Mouse (Mus musculus): ENCODE data around the gene Ss18l2. TPM values are rescaled to one million over a fixed set of nuclear protein-coding genes. Genes with fewer than 3 reads are reported as not detected.
A peak's percentile ranks its signal among the peaks of the same experiment; 100 is the strongest.

Gene Ss18l2
- 25.7 and 67.5 TPM in 2 replicates for total RNA-seq (2014; fragmentation: Nextera tagmentation)
- 44.9 and 59.5 TPM in 2 replicates for total RNA-seq (2017)

DNA sequence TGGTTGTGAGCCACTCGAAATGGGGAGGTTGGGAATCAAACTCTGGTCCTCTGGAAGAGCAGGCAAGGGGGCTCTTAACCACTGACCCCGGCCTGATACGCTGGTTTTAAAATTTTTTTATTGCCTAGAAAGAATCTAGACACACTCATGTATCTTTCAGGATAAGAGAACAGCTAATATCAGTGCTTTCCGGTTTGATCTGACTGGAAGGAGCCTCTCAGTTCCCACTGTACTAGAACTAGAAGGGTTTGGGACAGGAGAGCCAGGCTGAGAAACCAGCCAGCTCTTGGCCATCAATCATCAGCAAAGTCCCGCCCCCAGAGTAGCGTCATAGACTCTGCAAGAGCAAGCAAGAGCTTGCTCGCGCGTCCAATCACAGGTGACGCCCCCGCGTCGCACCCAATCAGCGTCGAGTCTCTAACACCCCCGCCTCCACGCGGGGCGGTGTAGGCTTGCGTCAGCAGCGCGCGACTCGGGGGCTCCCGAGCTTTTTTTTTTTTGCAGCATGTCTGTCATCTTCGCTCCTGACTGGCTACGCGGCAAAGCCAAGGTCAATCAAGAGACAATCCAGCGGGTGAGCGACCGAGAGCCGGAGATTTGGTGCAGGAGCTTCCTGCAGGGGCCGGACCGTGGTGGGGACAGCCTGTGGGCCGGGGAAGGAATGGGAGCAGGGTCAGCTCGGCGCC, at the start of gene Ss18l2:
Ss18l2 (plus strand) TSS at position 432 of the 686 bp plus-strand sequence.
- ATAC-seq (replicated peaks; ENCODE audit: poor library complexity, severe bottlenecking), result peak; percentile 84

DNA sequence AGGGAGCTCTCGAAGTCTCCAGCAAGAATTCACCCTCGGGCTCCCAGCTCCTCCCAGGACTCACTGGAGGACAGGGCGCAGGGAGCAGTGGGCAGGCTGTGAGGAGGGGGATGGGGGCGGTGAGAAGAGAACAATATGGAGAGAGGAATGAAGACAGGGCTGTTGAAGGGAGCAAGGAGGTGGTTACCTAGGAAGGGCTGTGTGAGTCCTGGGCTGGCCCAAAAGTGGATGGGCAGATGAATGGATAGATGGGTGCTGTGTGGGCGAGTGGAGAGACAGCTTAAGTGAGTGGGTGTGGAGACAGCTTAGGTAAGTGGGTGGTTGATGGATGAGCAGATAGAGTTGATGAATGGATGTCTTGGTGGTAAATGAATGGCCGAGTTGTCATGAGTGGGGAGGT, 46.7 kb upstream of the Ss18l2 start:
- ATAC-seq (replicated peaks; ENCODE audit: poor library complexity, severe bottlenecking), result no peak

DNA sequence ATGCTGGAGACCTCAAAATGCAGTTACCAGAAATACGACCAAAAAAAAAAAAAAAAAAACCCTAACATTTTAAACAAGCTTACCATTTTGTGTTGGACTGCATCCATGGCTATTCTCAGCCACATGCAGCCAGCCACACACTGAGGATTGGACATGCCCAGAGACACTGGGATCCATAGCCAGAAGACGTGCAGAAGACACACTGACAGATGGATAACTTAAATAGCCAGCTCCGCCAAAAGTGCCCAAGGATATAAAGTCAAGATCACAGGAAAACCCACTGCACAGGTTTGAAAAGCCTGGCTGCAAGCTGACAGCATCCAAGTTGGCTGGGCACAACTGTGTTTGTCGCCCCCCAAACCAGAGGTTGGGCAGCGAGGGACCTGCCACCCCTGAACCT, 46.0 kb upstream of the Ss18l2 start:
- ATAC-seq (replicated peaks; ENCODE audit: poor library complexity, severe bottlenecking), result no peak

DNA sequence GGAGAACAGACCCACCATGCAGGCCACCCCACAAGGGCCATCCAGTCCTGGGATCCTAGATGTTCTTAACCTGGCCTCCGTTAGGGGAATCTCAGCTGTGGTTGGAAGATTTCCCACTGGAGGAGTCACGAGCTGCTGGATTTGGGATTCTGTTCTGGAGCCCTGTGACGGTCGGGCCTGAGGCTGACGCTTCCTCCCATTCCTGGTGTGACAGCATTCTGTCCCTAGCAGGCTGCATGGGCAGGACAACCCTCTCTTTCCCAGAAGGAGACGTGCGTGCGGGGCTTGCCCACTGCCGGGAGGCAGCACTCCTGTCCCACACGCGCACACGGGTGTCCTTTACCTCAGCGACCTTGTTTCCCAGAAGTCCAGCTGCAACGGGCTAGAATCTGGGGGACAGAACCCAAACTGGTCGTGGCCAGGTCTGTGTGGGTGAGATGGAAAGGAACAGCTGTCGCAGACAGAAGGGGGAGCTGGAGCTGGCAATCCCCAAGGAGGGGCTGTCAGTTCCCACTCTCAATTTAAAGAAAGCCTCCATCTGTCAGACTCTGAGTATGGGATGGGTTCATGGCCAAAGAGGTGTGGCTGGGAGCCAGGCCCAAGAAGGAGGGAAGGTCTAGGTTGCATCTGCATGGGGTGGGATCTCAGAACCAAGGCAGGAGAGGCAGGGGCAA, 43.0 kb upstream of the Ss18l2 start:
- no peak for ATAC-seq (replicated peaks; ENCODE audit: poor library complexity, severe bottlenecking)

DNA sequence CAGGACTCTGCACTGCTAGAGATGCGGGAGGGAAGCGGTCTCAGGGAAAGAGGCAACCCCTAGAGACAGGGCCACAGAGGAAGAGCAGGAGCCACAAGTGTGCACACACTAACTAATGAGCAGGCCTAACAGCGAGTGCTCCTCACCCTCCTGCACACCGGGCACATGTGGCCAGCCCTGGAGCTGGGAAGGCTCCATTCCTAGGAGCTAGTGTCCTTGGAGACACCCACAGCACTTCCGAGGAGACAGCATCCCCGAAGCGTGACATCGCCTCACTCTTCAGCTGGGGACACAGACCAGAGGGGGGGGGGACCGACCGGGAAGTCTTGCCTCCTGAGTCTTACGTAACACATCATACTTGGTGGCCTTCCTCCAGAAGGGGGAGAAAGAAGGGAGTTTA, 42.3 kb upstream of the Ss18l2 start:
- ATAC-seq (replicated peaks; ENCODE audit: poor library complexity, severe bottlenecking), result peak; percentile 45

DNA sequence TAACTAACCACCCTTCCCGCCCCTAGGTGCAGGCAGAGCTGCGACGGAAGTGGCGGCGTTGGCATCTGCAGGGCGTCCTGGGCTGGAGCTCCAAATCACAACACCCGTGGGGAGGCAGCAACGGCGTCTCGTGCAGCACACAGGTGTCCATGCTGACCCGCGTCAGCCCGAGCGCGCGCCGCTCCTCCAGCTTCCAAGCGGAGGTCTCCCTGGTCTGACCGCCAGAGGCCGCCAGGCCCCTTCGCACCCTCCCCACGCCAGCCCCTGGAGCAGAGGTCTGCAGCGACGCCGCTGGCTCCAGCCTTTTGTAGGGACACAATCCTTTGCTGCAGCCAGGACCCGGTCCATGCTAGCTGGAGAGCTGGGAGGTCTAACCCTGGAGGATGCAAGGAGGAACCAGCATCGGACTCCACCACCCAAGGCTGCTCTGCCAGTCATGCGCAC, 40.8 kb upstream of the Ss18l2 start:
- peak; percentile 57 for ATAC-seq (replicated peaks; ENCODE audit: poor library complexity, severe bottlenecking)

DNA sequence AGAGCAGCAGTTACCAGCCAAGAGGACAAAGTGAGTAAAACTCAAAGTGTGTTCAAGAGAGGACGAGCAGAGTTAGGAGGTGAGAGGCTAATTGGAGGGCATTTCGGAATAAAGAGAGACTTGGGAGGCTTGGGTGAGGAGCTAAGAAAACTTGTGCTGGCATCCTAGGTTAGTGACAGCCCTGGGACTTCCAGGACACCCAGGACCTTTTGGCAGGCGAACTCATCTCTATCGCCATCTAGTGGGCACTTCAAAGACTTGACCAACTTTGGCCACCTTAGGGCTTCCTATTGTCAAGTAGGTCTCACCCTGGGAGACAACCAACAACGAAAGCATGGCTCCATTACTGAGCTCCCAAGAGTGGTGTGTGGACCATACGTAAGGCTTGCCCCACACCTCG, 38.8 kb upstream of the Ss18l2 start:
- ATAC-seq (replicated peaks; ENCODE audit: poor library complexity, severe bottlenecking), result 0 out of 2 replicates have a peak, but pooled peaks have one; percentile 16

DNA sequence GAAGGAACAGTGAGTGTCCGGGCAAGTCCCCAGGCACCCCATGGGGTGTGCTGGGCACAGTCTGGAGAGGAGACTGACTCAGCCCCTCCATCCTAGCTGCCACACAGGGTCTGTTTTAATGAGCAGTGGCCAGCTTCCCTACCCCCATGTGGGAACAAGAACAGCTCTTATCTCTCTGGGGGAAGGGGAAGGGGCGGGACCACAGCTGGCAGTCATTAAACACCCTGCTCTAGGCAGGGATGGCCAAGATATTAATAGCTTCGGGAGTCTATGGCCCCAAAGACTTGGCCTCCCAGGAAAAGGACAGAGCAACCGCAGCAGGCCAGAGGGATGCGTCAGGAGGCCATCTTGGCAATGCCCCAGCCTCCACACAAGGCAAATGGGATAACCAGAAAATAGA, 37.8 kb upstream of the Ss18l2 start:
- ATAC-seq (replicated peaks; ENCODE audit: poor library complexity, severe bottlenecking), result no peak

DNA sequence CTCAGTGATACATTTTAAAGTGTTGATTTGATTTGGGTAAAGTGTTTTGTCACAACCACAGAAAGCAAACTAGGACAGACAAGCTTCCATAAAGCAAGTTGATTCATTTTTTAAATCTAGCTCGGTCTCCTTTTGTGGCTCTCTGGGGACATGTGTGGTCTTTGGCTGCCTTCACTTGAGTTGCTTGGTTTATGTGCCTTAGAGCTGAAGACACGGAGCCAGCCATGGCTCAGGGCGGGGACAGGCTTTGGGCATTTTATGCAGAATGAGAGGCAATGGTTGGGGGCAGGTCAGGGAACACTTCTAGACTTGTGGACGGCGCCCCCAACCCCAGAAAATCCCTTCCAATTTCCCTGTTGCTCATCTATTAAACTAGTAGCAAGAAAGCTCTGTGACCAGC, 36.4 kb upstream of the Ss18l2 start:
- no peak for ATAC-seq (replicated peaks; ENCODE audit: poor library complexity, severe bottlenecking)

DNA sequence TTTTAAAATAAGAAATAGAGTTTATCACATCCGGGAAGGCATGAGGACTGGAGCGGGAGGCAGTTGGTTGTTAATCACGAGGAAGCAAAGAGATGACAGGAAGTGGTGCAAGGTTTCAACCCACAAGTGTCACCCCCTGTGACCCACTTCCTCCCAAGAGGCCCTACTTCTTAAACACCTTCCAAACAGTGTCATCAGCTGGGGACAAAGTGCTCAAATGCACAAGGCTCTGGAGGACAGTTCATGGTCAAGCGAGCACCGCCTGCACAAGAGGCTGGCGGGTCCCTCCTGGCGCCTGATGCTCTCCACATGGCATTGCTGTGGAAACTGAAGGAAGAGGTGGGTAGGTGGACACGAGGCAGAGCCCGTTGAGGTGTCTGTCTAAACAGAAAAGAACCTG, 35.1 kb upstream of the Ss18l2 start:
- peak; percentile 80 for ATAC-seq (replicated peaks; ENCODE audit: poor library complexity, severe bottlenecking)

DNA sequence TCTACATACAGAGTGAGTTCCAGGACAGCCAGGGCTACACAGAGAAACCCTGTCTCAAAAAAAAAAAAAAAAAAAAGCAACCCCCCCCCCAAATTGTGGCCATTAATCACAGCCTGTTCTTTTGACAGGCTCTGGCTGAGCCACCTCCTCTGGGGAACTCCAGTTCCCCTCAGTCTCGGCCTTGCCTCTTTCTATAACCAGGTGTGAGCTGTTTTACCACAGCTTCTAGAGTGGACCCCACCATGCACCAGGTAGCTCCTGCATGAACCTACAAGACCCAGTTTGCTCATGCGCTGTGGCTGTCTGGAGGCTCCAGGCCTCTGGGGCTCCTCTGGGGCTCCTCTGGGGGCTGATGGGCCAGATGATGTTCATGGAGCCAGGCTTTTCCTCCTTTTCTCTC, 34.6 kb upstream of the Ss18l2 start:
- ATAC-seq (replicated peaks; ENCODE audit: poor library complexity, severe bottlenecking), result no peak

DNA sequence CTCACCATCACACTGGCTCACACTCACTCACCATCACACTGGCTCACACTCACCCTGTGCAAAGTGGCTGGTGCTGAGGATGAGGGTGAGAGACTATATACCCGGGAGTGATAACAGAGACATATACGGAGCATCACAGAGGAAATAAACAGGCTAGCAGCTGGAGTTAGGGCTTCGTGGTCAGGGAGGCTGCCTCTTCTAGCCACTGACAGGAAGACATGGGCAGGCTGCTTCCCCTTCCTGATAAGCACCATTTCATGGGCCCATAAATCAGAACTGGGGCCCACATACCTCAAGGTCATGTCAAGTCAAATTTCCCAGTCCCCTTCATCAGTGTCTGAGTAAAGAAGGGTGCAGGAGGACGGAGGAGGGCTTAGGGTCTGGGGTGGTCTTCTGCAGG, 33.1 kb upstream of the Ss18l2 start:
- peak; percentile 56 for ATAC-seq (replicated peaks; ENCODE audit: poor library complexity, severe bottlenecking)

DNA sequence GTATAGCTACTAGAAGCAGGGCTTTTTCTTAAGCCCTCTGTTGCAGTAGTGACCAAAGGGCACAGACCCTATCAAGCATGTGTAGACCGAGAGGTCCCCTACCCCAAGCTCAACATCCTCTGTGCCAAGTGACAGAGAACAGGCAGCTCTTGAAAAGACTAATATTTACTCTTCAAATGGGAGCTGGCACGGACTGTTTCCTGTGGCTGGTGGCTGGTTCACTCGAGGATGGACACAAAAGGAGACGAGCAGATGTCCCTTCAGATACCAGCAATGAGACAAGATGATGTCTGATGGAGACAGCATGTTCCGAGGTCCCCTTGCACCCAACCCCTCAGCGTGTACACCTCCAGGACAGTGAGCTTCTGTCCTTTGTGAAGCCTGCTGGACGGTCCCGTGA, 32.7 kb upstream of the Ss18l2 start:
- ATAC-seq (replicated peaks; ENCODE audit: poor library complexity, severe bottlenecking), result no peak

DNA sequence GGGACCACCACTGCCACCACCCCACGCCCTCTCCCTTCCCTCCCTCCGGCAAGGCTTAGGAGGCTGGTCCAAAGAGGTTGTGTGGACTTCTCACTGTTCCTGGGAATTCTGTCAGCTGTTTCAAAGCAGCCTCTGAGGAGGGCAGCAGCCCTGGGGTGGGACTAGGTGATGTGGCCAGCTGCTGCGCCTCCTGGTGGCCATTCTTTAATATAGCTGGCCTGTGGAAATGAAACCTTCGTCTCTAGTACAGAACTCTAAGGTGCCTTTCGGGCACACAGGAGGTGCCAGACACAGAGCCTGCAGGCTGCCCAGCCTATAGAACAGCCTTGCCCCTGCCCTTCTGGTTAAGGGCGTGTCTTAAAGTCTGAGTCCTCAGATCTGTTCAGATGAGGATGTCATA, 30.6 kb upstream of the Ss18l2 start:
- peak; percentile 28 for ATAC-seq (replicated peaks; ENCODE audit: poor library complexity, severe bottlenecking)

DNA sequence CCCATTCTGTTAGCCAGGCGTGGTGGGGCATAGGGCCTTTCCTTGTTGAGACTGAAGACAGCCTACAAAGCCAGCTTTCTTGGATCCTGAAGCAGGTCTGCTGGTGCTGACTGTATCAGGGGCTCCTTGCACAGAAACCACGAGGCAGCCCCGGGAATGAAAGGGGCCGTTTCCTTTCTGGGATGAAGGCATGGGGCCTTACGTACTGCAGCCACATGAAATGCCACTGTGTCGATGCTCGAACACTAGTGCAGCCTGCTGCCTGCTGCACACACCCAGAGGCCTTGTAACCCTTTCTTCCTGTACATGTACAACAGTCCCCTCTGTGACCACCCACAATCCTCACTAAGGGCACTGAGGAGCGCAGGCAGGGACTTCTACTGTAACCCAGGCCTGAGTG, 28.9 kb upstream of the Ss18l2 start:
- ATAC-seq (replicated peaks; ENCODE audit: poor library complexity, severe bottlenecking), result no peak

DNA sequence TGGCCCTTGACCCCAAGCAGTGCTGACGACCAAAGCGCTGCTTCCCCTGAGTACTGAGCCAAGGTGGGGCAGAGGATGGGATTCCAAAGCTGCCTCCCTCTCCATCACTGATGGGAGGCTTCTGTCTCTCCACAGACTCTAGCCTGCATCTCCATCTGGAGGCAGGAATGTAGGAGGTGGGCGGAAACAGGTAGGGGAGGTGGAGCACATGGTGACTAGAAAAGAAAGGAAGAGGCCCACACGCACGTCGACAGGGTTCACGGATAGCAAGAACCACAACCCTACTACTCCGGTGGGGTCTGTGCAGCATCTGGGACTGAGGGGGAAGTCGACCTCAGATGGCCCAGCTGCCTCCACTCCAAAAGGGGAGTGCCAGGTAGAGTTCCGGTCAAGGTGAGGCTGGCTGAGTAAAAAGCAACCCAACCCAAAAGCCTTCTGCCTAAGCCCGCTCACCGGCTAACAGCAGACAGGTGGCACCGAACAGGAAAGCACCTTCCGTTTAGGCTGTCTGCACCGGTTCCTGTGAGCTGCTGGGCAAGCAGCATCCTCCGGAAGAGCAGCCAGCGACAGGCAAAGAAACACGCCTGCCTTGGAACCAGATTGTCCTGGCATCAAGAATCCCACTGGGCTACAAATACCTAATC, 28.0 kb upstream of the Ss18l2 start:
- ATAC-seq (replicated peaks; ENCODE audit: poor library complexity, severe bottlenecking), result no peak

DNA sequence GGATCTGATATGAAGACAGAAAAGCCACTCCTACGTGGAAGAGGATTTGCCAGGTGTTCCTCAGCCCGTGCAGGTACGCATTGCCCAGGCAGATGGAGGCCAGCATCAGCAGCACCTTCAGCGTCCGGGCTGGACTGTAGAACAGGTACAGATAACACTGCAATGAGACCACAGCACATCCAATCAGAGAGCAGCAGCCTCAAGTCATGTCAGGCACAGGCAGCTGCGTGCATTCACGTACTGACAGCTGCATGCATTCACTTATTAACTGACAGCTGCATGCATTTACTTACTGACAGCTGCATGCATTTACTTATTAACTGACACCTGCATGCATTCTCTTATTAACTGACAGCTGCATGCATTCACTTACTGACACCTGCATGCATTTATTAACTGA, 25.4 kb upstream of the Ss18l2 start:
- ATAC-seq (replicated peaks; ENCODE audit: poor library complexity, severe bottlenecking), result no peak

DNA sequence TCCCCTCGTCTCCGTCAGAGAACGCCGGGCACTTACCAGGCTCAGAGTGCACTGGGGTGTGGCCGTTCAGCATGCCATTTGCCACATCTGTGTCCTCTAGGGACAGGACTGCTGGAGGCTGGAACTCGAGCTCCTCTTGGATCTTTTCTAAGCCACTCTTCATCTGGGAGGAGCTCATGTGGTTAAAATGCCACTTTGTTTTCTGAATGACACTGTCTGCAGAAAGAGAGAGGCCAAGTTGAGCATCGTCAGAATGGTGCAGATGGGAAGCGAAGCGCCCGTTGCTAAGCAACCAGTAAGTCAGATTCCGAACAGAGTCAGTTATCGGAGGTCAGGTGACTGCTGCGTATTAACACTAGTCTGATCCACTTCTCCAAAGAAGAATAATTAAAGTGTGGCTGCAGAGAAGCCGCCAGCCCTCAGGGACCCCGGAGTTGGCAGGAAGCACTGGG, 19.9 kb upstream of the Ss18l2 start:
- no peak for ATAC-seq (replicated peaks; ENCODE audit: poor library complexity, severe bottlenecking)

DNA sequence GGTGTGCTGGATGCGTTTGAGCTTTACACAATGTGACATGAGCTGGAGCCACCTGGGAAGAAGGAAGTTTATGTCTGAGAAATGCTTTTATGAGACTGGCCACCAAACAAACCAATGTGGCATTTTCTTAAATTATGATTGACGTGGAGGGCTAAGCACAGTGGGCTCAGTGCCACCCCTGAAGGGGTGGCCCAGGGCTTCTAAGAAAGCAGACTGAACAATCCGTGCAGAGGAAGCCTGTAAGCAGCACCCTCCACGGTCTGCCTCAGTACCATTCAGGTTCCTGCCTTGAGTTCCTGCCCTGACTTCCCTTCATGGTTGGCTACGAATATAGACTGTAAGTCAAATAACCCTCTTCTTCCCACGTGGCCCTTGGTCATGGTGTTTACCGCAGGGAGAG, 19.4 kb upstream of the Ss18l2 start:
- no peak for ATAC-seq (replicated peaks; ENCODE audit: poor library complexity, severe bottlenecking)

DNA sequence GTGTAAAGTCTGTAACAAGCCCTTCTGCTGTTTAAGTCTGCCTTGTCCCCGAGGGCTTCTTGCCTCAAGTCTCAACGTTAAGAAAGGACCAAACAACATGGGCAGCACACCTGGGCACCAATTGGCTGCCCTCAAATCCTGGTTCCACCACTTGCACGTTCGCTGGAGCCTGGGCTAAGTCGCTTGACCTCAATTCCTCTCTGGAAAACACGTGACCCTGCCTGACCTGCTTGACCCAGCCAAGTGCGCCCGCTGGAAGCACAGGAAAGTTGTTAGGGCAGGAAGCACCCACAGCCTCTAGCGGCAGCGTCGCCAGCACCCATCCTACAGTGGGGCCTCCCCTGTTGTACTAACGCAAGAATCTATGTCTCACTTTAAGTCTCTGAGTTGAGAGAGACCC, 15.4 kb upstream of the Ss18l2 start:
- ATAC-seq (replicated peaks; ENCODE audit: poor library complexity, severe bottlenecking), result no peak

DNA sequence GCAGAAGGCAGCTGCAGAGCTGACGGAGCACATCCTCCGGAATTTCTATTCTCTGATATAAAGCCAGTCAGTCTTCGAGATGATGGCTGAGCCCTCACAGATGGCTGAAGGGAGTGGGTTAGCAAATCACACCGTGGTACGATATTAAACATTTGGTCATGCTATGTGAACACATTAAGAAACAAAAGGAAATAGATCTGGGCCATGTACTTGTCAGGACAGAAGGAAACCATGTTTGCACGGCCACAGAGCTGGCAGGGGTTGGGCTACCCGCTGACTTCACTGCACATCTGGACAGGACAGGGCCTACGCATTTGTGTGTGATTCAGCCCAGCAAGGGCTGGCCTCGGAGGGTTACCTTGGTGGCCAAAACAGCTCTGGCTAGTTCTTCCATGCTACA, 13.5 kb upstream of the Ss18l2 start:
- ATAC-seq (replicated peaks; ENCODE audit: poor library complexity, severe bottlenecking), result no peak
